Mouse (Mus musculus): Measurements from ENCODE around the gene Frzb. TPM values are rescaled to one million over a fixed set of nuclear protein-coding genes. Genes with fewer than 3 reads are reported as not detected.

The Frzb gene
- polyA plus RNA-seq, 1 experiment from 2014 or later: 11.5 TPM

DNA sequence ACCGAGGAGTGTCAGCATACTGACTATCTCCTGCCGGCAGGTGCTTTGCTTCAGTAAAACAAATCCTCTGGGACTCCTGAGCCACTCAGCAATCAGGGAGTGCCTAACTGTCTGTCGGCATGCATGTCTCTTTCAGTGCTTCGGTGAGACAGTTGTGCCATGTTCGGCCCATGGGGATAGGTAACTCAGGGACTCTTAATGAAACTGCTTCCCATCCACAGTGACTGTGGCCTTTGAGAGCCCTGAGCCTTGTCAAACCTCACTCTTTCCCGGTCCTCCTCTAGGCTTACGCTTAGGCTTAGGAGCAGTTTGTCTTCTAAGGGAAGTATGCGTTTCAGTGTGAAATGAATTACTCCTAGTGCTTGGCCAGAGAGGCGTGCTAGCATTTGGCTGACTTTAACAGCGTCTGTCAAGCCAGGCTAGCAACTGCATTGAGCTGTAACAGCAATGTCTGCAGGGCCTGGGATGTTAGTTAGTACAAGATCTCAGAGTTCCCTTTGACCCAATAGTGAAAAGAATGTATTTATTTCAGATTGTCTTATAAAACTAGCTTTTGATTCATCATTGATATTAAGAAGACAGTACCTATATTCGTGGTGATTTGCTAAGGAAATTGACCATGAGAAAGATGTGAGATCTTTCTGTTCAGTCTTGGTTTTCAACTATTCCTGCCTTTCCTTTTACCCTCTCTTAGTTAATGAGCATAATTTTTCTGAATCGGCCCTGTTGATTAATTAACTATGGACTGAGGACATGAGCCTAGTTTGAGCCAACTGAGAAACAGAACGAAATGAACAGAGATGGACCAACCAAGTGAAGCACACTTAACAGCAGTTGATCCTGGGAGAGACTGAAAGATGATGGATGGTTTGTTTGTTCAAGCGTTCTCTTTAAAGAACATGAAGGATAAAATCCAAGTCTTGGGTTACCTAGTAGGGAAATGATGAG, 2.7 kb downstream of the Frzb start:
- no peak overlapping the region for H3K4me2 ChIP-seq
- H3K27ac ChIP-seq: no peak overlapping the region
- 70% methylated on average over 14 of the region's 14 CpGs for WGBS
- H3K9me3 ChIP-seq: no peaks in the 10 kb centered on the region
- peaks cover 51% of the 10 kb centered on the region for H3K27me3 ChIP-seq
- peaks cover 16% of the 10 kb centered on the region for H3K4me1 ChIP-seq
- no peaks in the 10 kb centered on the region for H3K36me3 ChIP-seq (replicated peaks)
- no peak for ATAC-seq (ENCODE audit: low FRiP score)
- H3K4me3 ChIP-seq (replicated peaks): no peak overlapping the region
- H3K9ac ChIP-seq: no peak overlapping the region

DNA sequence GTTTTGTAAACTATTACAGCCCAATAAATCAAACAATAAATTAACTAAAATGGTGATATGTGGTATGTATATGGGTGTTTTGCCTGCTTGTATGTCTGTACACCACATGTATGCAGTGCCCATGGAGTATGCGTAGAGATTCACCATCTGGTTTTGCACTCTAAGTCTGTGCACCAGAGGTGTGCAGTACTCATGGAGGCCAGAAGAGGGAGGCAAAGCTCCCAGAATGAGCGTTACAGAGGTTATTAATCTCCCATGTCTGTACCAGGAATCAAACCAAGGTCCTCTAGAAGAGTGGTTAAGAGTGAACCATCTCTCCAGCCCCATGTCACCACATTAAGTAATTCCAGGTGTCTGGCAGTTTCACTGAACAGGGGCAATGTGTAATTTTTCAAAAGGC, 3.5 kb downstream of the Frzb start:
- Histone ChIP-seq H3K4me2 (no peak overlapping the region), H3K4me1 (peaks cover 17% of the 10 kb centered on the region), H3K27ac (no peak overlapping the region), H3K4me3 (replicated peaks) (no peak overlapping the region), H3K9me3 (no peaks in the 10 kb centered on the region), H3K36me3 (replicated peaks) (no peaks in the 10 kb centered on the region), H3K9ac (no peak overlapping the region), H3K27me3 (peaks cover 47% of the 10 kb centered on the region)
- no peak for ATAC-seq (ENCODE audit: low FRiP score)
- WGBS: 89% methylated on average over 2 of the region's 2 CpGs

DNA sequence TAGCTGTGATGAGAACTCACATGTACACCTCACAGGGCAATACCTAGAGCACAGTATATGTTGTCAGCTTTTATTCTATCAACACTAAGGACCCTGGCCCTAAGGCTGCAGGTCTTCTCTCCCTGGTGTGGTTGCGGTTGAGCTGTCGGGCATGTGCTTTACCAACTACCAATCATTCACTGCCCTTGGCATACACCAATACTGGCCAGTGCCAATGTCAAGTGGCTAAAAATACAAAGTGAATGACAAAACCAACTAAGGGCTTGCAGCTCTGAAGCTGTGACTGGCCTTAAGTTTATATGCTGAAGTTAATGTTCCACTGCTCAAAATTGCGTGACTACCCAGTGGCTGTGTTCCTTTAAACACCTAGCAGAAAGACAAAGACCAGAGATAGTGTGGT, 6.0 kb downstream of the Frzb start:
- H3K9me3 ChIP-seq: no peaks in the 10 kb centered on the region
- H3K9ac ChIP-seq: no peak overlapping the region
- no peaks in the 10 kb centered on the region for H3K36me3 ChIP-seq (replicated peaks)
- H3K4me2 ChIP-seq: no peak overlapping the region
- no peak for ATAC-seq (ENCODE audit: low FRiP score)
- H3K27ac ChIP-seq: no peak overlapping the region
- 94% methylated on average over 3 of the region's 3 CpGs for WGBS
- H3K27me3 ChIP-seq: peaks cover 41% of the 10 kb centered on the region
- H3K4me3 ChIP-seq (replicated peaks): no peak overlapping the region
- peaks cover 26% of the 10 kb centered on the region for H3K4me1 ChIP-seq

DNA sequence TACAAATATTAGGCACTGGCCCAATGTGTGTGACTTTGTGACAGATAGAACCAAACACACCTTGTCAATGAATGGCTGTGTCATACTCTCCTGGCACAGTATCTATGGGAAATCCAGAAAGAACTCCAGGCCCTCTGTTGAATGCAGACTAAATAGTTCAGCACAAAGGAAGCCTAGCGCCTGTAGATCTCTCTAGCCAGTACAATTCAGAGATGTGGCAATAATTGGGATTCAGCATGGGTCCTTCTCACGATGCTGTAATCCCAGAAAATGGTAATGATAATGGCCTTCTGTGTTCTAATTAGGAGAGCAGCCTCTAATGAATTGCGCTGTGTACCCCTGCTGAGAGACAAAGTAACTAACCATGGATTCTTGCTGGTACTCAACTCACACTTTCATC, 8.6 kb downstream of the Frzb start:
- H3K9ac ChIP-seq: no peak overlapping the region
- no peak overlapping the region for H3K4me3 ChIP-seq (replicated peaks)
- H3K36me3 ChIP-seq (replicated peaks): no peaks in the 10 kb centered on the region
- H3K4me1 ChIP-seq: peaks cover 20% of the 10 kb centered on the region
- ATAC-seq (ENCODE audit: low FRiP score): peak; percentile 87; the same call in 1 of the 2 replicates
- no peaks in the 10 kb centered on the region for H3K9me3 ChIP-seq
- WGBS: 14% methylated on average over 3 of the region's 3 CpGs
- no peak overlapping the region for H3K4me2 ChIP-seq
- no peak overlapping the region for H3K27ac ChIP-seq
- H3K27me3 ChIP-seq: peaks cover 23% of the 10 kb centered on the region

DNA sequence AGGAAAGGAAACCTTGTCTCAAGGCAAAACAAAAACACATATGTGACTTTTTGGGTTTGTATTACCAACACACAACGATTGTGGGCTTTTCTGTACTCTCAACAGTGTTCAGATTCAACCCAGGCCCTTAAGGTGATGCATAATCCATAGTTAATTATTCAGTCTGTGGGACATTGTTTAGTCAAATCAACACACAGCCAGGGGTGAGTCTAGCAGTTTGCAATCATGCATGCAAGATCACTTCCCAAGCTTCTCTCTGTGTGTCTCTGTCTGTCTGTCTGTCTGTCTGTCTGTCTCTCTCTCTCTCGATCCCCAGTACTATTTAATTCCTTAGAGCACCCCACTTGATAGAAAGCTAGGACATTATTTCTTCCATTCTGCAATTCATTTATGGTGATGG, 10.0 kb downstream of the Frzb start:
- Histone ChIP-seq H3K27me3 (peaks cover 17% of the 10 kb centered on the region; the same call in 1 of the 2 replicates), H3K4me1 (peaks cover 20% of the 10 kb centered on the region), H3K4me3 (replicated peaks) (no peak overlapping the region), H3K36me3 (replicated peaks) (no peaks in the 10 kb centered on the region), H3K27ac (no peak overlapping the region), H3K9me3 (no peaks in the 10 kb centered on the region), H3K4me2 (no peak overlapping the region), H3K9ac (no peak overlapping the region)
- 28% methylated on average over 2 of the region's 2 CpGs for WGBS
- no peak for ATAC-seq (ENCODE audit: low FRiP score)

DNA sequence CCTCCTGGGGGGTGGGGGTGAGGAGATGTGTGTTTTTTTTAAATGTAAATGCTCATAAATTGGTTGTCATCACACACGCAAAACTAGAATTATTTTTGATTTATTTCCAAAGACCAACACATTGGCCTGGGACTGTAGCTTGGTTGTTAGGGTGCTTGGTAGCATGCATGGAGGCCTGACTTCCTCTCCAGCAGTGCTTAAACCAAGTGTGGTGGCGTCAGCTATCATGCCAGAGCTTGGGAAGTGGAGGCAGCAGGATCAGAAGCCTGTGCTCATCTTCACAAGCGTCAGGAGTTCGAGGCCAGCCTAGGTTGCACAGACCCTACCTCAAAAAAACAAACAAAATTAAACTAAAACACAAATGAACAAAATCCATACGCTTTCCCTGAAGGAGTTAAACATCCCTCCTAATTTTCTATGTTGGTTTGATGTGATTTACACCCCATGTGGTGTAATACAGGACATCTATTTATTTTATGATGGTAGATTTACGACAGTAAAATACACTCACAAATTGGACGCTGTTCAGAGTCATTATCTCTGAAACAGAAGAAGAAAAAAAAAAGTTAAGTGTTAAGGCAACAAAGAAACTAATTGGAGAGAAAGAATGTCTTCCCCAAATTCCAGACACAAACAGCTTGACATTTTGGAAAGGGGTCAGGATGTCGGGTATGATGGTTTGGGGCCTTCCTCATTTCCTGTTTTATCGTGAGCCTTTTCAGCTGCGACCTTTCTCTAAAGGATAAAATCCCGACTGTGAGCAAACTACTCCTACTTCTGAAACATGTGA, 12.4 kb downstream of the Frzb start:
- Histone ChIP-seq H3K9me3 (no peaks in the 10 kb centered on the region), H3K27ac (no peak overlapping the region), H3K36me3 (replicated peaks) (no peaks in the 10 kb centered on the region), H3K4me1 (peaks cover 20% of the 10 kb centered on the region), H3K27me3 (0 out of 2 replicates have a peak, but pooled peaks cover 5% of the 10 kb centered on the region), H3K4me2 (no peak overlapping the region), H3K4me3 (replicated peaks) (no peak overlapping the region), H3K9ac (no peak overlapping the region)
- WGBS: 74% methylated on average over 11 of the region's 11 CpGs
- ATAC-seq (ENCODE audit: low FRiP score): no peak

DNA sequence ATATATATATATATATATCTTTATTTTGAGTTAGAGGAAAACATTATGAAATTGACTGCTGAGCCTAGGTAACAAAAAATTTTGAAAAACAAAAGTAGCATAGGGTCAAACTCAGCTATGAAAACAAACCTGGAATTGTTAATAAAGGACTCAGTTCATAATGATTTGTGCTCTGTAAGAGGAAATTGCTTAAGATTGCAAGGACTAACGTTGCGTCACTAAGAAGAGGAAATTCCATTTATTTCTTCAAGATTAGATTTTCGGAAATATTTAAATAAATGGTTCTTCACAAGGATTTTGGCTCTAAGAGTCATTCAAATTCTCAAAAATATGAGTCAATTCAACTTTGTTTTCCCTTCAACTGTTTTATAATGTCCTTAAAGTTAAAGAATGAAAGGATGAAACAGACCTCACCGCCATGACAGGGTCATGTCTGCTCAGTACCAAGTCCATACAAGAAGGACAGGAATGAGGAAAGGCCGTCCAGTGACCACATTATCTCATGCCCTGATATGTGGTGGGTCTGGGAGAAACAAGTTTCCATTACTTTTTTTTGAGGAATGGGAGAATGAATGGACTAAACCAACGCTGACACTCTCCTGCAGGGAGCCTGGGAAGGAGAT, 14.1 kb downstream of the Frzb start:
- no peak for ATAC-seq (ENCODE audit: low FRiP score)
- WGBS: 92% methylated on average over 6 of the region's 6 CpGs
- H3K4me3 ChIP-seq (replicated peaks): no peak overlapping the region
- peaks cover 12% of the 10 kb centered on the region for H3K4me1 ChIP-seq
- H3K27me3 ChIP-seq: 0 out of 2 replicates have a peak, but pooled peaks cover 5% of the 10 kb centered on the region
- H3K27ac ChIP-seq: no peak overlapping the region
- no peaks in the 10 kb centered on the region for H3K9me3 ChIP-seq
- H3K4me2 ChIP-seq: no peak overlapping the region
- no peak overlapping the region for H3K9ac ChIP-seq
- H3K36me3 ChIP-seq (replicated peaks): no peaks in the 10 kb centered on the region

DNA sequence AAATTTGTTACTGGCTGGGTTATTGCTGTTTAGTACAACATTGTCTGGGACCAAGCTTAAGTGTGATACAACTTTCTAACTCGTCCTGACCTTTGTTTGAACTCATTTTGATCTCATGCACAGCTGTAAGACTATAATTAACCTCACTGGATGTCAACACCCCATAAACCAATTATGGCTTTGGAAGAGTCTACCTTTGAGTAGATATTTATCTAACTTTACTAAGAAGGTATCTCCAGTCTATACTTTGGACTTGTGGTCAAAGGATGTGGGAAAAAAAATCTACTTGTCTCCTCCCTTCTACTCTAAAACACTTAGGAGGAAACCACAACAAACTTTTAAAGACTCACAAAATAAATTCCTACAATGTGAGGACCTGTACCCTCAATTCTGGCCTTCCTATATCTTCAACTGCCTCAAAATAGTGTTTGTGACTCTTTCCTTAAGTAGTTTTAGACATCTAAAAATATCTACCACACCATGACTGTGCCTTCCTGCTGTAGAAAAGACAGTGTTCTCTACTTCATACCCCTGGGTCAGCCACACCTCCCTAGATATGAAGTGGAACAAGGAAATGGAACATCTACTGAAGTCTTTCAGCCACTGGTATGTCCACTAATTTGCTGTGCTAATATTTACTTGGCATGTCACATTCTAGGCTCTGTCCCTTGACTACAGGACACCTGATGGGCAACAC, 16.9 kb downstream of the Frzb start:
- H3K4me1 ChIP-seq: no peaks in the 10 kb centered on the region; the same call in 1 of the 2 replicates
- 44% methylated on average over 1 of the region's 1 CpGs for WGBS
- 0 out of 2 replicates have a peak, but pooled peaks cover 2% of the 10 kb centered on the region for H3K27me3 ChIP-seq
- no peak for ATAC-seq (ENCODE audit: low FRiP score)
- no peak overlapping the region for H3K4me3 ChIP-seq (replicated peaks)
- no peak overlapping the region for H3K9ac ChIP-seq
- H3K36me3 ChIP-seq (replicated peaks): no peaks in the 10 kb centered on the region
- H3K9me3 ChIP-seq: no peaks in the 10 kb centered on the region
- H3K4me2 ChIP-seq: no peak overlapping the region
- H3K27ac ChIP-seq: no peak overlapping the region

DNA sequence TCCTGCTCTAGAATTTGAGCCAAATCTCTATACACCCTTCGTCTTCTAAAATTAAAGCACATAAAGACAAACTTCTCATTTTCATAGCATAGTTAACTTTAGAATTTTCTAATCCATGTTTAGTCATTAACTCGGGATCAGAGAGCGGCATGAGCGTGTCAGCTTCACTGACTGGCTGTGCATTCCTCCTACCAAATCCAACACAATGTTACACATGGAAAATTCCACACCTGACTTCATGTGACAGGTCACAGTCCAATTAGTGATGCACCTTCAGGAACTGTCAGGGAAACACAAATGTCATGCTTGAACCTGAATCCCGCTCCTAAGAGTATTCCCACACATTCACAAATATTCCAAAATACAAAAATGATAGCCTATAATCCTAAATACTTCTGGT, 24.3 kb downstream of the Frzb start:
- Histone ChIP-seq H3K36me3 (replicated peaks) (no peaks in the 10 kb centered on the region), H3K4me1 (no peaks in the 10 kb centered on the region), H3K9ac (no peak overlapping the region), H3K27ac (no peak overlapping the region), H3K9me3 (no peaks in the 10 kb centered on the region), H3K27me3 (no peaks in the 10 kb centered on the region), H3K4me2 (no peak overlapping the region), H3K4me3 (replicated peaks) (no peak overlapping the region)
- 94% methylated on average over 5 of the region's 5 CpGs for WGBS
- ATAC-seq (ENCODE audit: low FRiP score): no peak

DNA sequence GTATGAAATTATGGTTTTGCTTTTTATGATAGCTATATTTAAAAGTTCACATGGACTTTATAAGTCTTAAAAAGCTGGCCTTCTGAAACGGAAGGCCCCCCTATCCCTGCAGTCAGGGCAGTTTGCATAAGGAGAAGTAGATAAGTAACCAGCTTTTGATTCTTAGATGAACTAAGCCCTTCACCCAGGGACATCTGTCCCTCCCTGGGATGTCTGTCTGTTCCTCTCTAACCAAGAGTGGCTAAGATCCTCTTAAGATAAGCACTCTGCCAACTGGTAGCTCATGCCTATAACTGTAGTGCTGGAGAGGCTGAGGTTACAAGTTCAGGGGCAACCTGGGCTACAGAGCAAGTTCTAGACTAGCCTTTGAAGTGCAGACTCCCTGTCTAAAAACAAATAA, 25.4 kb downstream of the Frzb start:
- H3K27me3 ChIP-seq: no peaks in the 10 kb centered on the region
- no peak overlapping the region for H3K4me2 ChIP-seq
- no peaks in the 10 kb centered on the region for H3K9me3 ChIP-seq
- 79% methylated on average over 1 of the region's 1 CpGs for WGBS
- no peak for ATAC-seq (ENCODE audit: low FRiP score)
- H3K4me1 ChIP-seq: no peaks in the 10 kb centered on the region
- H3K27ac ChIP-seq: no peak overlapping the region
- no peak overlapping the region for H3K4me3 ChIP-seq (replicated peaks)
- H3K9ac ChIP-seq: no peak overlapping the region
- H3K36me3 ChIP-seq (replicated peaks): no peaks in the 10 kb centered on the region

DNA sequence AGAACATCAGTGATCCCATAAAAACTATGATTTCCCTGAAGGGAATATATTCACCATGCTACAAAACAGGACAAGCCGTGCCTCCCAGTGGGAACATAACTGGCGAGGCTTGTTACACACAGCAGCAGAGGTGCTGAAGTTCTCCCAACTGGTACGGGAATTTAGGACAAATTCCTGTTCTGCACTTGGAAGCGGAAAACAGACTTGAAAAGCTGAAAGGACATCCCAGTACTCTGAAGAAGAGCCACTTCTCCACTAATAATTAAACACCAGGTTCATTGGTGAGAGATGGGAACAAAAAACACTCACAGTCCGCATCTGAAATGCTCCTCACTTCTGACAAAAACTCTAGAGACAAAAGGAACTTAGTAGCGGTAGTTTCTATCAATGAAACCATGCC, 31.1 kb downstream of the Frzb start:
- Histone ChIP-seq H3K9me3 (no peaks in the 10 kb centered on the region), H3K4me1 (no peaks in the 10 kb centered on the region), H3K4me3 (replicated peaks) (no peak overlapping the region), H3K9ac (no peak overlapping the region), H3K27me3 (no peaks in the 10 kb centered on the region), H3K4me2 (no peak overlapping the region), H3K27ac (no peak overlapping the region), H3K36me3 (replicated peaks) (no peaks in the 10 kb centered on the region)
- no peak for ATAC-seq (ENCODE audit: low FRiP score)
- 85% methylated on average over 6 of the region's 6 CpGs for WGBS

DNA sequence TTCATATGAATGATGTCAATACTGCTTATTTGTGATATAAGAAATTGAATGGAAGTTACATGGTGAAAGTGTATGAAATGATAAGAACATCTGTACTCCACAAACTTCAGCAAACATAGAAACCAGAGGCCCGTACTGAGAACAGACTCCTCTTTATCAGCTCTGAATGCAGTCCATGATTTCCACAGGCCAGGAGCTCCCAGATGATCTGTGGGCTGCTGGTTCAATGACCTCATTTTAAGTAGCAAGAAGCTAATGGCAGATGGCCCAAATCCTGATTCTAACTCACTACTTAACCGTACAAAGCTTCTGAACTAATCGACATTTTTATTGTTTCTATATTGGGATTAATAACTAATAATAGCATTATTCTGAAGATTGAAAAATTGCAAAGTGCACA, 33.0 kb downstream of the Frzb start:
- H3K4me2 ChIP-seq: no peak overlapping the region
- no peaks in the 10 kb centered on the region for H3K9me3 ChIP-seq
- H3K4me1 ChIP-seq: no peaks in the 10 kb centered on the region
- H3K9ac ChIP-seq: no peak overlapping the region
- no peaks in the 10 kb centered on the region for H3K27me3 ChIP-seq
- WGBS: 89% methylated on average over 3 of the region's 3 CpGs
- H3K36me3 ChIP-seq (replicated peaks): no peaks in the 10 kb centered on the region
- H3K4me3 ChIP-seq (replicated peaks): no peak overlapping the region
- H3K27ac ChIP-seq: no peak overlapping the region
- ATAC-seq (ENCODE audit: low FRiP score): no peak

All from forebrain, embryonic 12.5 days (tissue).